Mouse (Mus musculus) CH12.LX (cell line): ENCODE data around the gene Nop10.

Experiments
- CHD1 ChIP-seq: IDR thresholded peaks from 2 replicates; pipeline ENCODE4 v1.6.1; 2012; ENCODE audit warnings: low read depth, low read length, improper control_type of control experiment, inconsistent platforms
- CTCF ChIP-seq, 2 experiments: IDR thresholded peaks in 1 of 2; conservative IDR thresholded peaks in 1 of 2; 2 replicates each; pipeline ENCODE4 v1.5.1; 2011 to 2012; ENCODE audit warnings: low read depth in 2 of 2, low read length in 2 of 2, improper control_type of control experiment in 1 of 2, inconsistent platforms in 1 of 2, mild to moderate bottlenecking in 1 of 2, moderate library complexity in 1 of 2
- E2F4 ChIP-seq: IDR thresholded peaks from 2 replicates; pipeline ENCODE4 v1.6.1; 2011; ENCODE audit warnings: low read depth, low read length, improper control_type of control experiment; ENCODE audit not compliant: insufficient replicate concordance
- EP300 ChIP-seq: IDR thresholded peaks from 2 replicates; pipeline ENCODE4 v1.6.1; 2011; ENCODE audit warnings: low read length, improper control_type of control experiment
- HCFC1 ChIP-seq: IDR thresholded peaks from 2 replicates; pipeline ENCODE4 v1.6.1; 2012; ENCODE audit warnings: low read depth, mild to moderate bottlenecking, inconsistent platforms, low read length, improper control_type of control experiment
- IRF4 ChIP-seq: IDR thresholded peaks from 2 replicates; pipeline ENCODE4 v1.6.1; 2014; ENCODE audit warnings: low read depth, mild to moderate bottlenecking, inconsistent platforms, low read length, improper control_type of control experiment
- MAZ ChIP-seq: IDR thresholded peaks from 2 replicates; pipeline ENCODE4 v1.6.1; 2012; ENCODE audit warnings: low read depth, mild to moderate bottlenecking, inconsistent platforms, low read length, improper control_type of control experiment, moderate library complexity
- MXI1 ChIP-seq: IDR thresholded peaks from 2 replicates; pipeline ENCODE4 v1.6.1; 2011; ENCODE audit warnings: mild to moderate bottlenecking, low read depth, low read length, improper control_type of control experiment
- POLR2A ChIP-seq: IDR thresholded peaks from 2 replicates; pipeline ENCODE4 v1.6.1; 2011; ENCODE audit warnings: low read depth, mild to moderate bottlenecking, improper control_type of control experiment, low read length
- RAD21 ChIP-seq: IDR thresholded peaks from 2 replicates; pipeline ENCODE4 v1.6.1; 2011; ENCODE audit warnings: low read depth, mild to moderate bottlenecking, low read length, improper control_type of control experiment, moderate library complexity
- SMC3 ChIP-seq: IDR thresholded peaks from 2 replicates; pipeline ENCODE4 v1.6.1; 2011; ENCODE audit warnings: low read depth, low read length, improper control_type of control experiment
- TCF12 ChIP-seq: IDR thresholded peaks from 2 replicates; pipeline ENCODE4 v1.6.1; 2014; ENCODE audit warnings: low read depth, mild to moderate bottlenecking, inconsistent platforms, low read length, improper control_type of control experiment
- ZMIZ1 ChIP-seq: IDR thresholded peaks from 2 replicates; pipeline ENCODE4 v1.6.1; 2012; ENCODE audit warnings: low read depth, mild to moderate bottlenecking, inconsistent platforms, low read length, improper control_type of control experiment

GRCm38 (mm10) chr2:112232623-112233022 lies 29.1 kb upstream of the Nop10 start:
- TF ChIP-seq RAD21 (no peak), CTCF (conservative IDR thresholded peaks at IDR 0.05 in 1 of 2, IDR thresholded peaks at IDR 0.05 in 1 of 2; ENCODE audit: low read depth in 2 of 2, low read length in 2 of 2) (no peak), E2F4 (no peak), POLR2A (no peak), IRF4 (no peak), SMC3 (no peak), EP300 (no peak), ZMIZ1 (no peak), TCF12 (no peak), HCFC1 (no peak), CHD1 (no peak), MAZ (no peak), MXI1 (no peak)
